Mouse (Mus musculus): ENCODE data around the gene P4hb. TPM values are rescaled to one million over a fixed set of nuclear protein-coding genes. Genes with fewer than 3 reads are reported as not detected.
"Not testable (repeated sequence)": the region's sequence is repeated elsewhere in the genome, so short reads cannot be mapped to it uniquely, and the experiment has no call there.

The P4hb gene
- polyA plus RNA-seq, 1 experiment from 2014 or later: 289 TPM

DNA sequence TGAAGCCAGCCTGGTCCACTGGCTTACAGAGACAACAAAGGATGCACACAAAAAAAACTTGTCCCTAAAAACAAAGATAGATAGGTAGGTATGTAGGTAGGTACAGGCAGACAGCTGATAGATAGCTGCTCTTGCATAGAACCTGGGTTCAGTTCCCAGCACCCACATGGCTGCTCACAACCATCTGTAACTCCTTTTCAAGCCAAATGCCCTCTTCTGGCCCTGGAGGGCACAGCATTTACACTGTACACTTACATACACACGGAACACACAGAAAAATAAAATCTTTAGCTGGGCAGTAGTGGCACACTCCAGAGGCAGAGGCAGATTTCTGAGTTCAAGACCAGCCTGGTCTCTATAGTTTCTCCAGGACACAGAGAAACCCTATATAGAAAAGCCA, 10.9 kb upstream of the P4hb start:
- no peak for ATAC-seq (ENCODE audit: low FRiP score)
- H3K36me3 ChIP-seq: peaks cover 53% of the 10 kb centered on the region
- no peak overlapping the region for H3K9ac ChIP-seq
- H3K4me1 ChIP-seq (replicated peaks): peaks cover 27% of the 10 kb centered on the region
- 88% methylated on average over 1 of the region's 1 CpGs for WGBS
- no peaks in the 10 kb centered on the region for H3K27me3 ChIP-seq
- H3K4me3 ChIP-seq: no peak overlapping the region
- H3K4me2 ChIP-seq: no peak overlapping the region
- no peak overlapping the region for H3K27ac ChIP-seq
- H3K9me3 ChIP-seq: peaks cover 4% of the 10 kb centered on the region; the same call in 1 of the 2 replicates

DNA sequence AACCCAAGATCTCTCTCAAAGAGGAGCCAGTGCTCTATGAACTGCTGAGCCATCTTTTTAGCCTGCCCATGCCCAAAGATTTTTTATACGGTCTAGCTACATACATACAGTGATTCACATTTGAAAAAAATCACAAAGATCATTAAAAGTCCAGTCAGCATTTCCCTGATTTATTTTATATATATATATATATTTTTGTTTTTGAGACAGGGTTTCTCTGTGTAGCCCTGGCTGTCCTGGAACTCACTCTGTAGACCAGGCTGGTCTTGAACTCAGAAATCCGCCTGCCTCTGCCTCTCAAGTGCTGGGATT, 9.9 kb upstream of the P4hb start:
- peaks cover 31% of the 10 kb centered on the region for H3K4me1 ChIP-seq (replicated peaks)
- not testable (repeated sequence) for H3K4me3 ChIP-seq; H3K27me3 ChIP-seq; H3K9ac ChIP-seq; ATAC-seq (ENCODE audit: low FRiP score); H3K4me2 ChIP-seq; H3K9me3 ChIP-seq
- peaks cover 55% of the 10 kb centered on the region for H3K36me3 ChIP-seq
- H3K27ac ChIP-seq: peak overlapping the region; percentile 98; the same call in 1 of the 2 replicates
- 86% methylated on average over 2 of the region's 2 CpGs for WGBS

DNA sequence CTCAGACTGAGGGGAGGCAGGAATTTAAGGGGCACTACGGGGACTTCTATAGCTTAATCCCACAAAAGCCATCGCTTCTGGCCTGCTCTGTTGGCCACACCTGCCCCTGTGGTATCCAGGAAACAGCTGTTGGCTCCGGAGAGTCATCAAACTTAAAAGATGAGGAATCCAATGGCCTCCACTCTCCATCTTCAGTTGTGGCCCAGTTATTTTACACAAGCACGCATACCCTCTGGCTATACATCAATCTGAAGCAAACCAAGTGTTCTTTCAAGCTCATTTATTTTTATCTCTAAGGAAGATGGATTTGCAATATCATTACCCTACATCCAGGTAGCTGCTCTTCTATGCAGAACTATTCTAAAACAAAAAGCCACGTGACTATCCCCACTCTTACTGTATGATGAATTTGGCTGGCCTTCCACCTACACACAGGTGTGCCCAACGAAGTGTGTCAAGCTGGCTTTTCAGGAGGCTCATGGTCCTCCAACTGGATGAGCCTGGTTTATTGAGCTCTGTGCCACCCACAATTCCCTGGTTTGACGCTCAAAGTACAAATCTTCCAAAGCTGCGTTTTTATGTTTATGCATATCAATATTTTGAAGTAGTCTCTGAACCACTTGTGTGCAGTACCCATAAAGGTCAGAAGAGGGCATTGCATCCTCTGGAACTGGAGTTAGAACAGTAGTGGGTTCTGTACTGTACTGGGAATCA, 9.4 kb upstream of the P4hb start:
- H3K9me3 ChIP-seq: peaks cover 4% of the 10 kb centered on the region; the same call in 1 of the 2 replicates
- H3K27ac ChIP-seq: peak overlapping the region; percentile 98
- peak overlapping the region; percentile 92 for H3K4me3 ChIP-seq
- H3K36me3 ChIP-seq: peaks cover 55% of the 10 kb centered on the region
- WGBS: 73% methylated on average over 8 of the region's 8 CpGs
- ATAC-seq (ENCODE audit: low FRiP score): no peak
- peaks cover 31% of the 10 kb centered on the region for H3K4me1 ChIP-seq (replicated peaks)
- H3K27me3 ChIP-seq: no peaks in the 10 kb centered on the region
- peak overlapping the region; percentile 97 for H3K9ac ChIP-seq
- H3K4me2 ChIP-seq: peak overlapping the region; percentile 95

DNA sequence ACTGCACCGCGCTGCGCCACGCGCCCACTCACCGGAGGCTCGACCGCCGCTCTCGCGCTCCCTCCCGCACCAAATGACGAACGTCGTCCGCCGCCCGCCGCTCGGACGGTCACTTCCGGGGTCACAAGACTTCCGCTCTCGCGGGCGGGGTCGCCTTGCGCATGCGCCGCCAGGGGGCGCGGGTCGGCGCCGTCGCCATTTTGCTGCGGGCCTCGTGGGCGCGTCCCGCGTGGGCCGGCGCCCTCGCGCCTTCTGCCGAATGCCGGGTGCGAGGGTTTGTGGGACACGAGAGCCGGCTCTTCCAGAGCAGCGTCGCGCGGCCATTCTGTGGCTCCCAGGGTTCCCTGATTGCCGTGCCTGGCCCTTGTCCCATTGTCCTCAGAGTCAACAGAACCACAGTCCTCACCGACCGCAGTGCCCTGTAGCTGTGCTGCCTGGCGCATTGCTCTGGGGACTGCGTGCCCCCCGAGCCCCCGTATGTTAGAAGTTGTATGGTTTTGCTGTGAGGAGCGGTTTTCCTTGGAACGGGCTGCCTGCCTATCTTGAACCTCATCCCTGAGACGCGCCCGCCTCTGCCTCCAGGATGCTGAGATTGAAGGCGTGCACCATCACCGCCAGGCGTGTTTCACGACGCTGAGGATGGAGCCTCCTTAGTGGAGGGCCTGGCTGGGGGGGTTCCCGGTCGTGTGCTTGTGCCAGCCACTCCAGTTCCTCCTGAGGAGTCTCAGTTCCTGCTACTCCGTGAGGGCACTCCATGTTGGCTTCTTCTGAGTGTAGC, 8.6 kb upstream of the P4hb start, which contains the start of gene Arhgdia:
TSS of gene Arhgdia (minus strand) at position 135 of the 778 bp plus-strand sequence.
- peak within 1 kb of the TSS; percentile 97 for H3K9ac ChIP-seq
- H3K9me3 ChIP-seq: peaks cover 4% of the 10 kb centered on the region; the same call in 1 of the 2 replicates
- peaks cover 31% of the 10 kb centered on the region for H3K4me1 ChIP-seq (replicated peaks)
- peak within 1 kb of the TSS; percentile 95 for H3K4me2 ChIP-seq
- peak; percentile 72 for ATAC-seq (ENCODE audit: low FRiP score)
- peaks cover 53% of the 10 kb centered on the region for H3K36me3 ChIP-seq
- no peaks in the 10 kb centered on the region for H3K27me3 ChIP-seq
- peak within 1 kb of the TSS; percentile 92 for H3K4me3 ChIP-seq
- peak within 1 kb of the TSS; percentile 98 for H3K27ac ChIP-seq
- 5% methylated on average over 74 of the region's 75 CpGs for WGBS

DNA sequence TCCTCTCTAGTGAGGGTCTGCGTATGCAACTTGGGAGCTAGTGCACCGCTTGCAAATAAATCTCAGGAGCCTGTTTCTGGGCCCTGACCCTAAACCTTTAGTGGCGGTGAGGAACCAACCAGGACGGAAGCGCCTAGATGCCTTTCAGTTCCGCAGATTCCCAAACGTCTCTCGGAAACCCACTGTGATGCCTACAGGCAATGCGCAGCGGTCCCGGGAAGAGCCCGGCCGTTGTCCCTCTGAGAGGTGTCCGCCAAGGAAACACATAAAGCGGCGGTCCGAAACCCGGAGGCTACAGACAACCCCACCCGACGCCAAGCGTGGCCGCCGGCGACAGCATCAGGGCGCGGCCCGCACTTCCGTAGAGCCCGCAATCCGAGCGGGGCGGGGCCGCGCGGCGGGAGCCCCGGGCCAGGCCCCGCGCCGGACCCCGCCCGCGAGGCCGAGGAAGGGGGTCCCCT, 7.8 kb upstream of the P4hb start:
- peaks cover 31% of the 10 kb centered on the region for H3K4me1 ChIP-seq (replicated peaks)
- peaks cover 45% of the 10 kb centered on the region for H3K36me3 ChIP-seq
- H3K27ac ChIP-seq: peak overlapping the region; percentile 98
- H3K4me2 ChIP-seq: peak overlapping the region; percentile 95
- H3K4me3 ChIP-seq: peak overlapping the region; percentile 92
- H3K9me3 ChIP-seq: peaks cover 4% of the 10 kb centered on the region; the same call in 1 of the 2 replicates
- ATAC-seq (ENCODE audit: low FRiP score): peak; percentile 21; the same call in 1 of the 2 replicates
- peak overlapping the region; percentile 97 for H3K9ac ChIP-seq
- H3K27me3 ChIP-seq: no peaks in the 10 kb centered on the region
- 0% methylated on average over 35 of the region's 44 CpGs for WGBS

DNA sequence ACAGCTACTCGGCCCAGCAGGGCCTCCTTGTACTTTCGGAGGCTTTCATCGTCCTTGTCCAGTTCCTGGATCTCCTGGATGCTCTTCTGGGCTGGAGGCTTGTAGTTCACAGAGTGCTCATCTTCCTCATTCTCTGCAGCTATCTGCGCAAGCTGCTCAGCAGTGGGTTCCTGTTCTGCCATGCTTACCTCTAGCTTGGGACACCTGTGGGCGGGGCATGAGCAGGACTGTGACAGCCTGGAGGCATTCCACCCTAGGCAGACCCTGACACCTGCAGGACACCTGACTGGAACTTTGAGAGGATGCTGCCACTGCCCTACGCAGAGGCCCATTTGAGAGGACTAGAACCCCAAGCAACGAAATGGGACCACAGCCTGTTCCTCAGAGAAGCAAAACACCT, 7.1 kb upstream of the P4hb start:
- Histone ChIP-seq H3K9me3 (peaks cover 4% of the 10 kb centered on the region; the same call in 1 of the 2 replicates), H3K27me3 (no peaks in the 10 kb centered on the region), H3K27ac (peak overlapping the region; percentile 98), H3K4me1 (replicated peaks) (peaks cover 31% of the 10 kb centered on the region), H3K9ac (peak overlapping the region; percentile 97), H3K4me2 (peak overlapping the region; percentile 95), H3K4me3 (peak overlapping the region; percentile 92), H3K36me3 (peaks cover 38% of the 10 kb centered on the region)
- 60% methylated on average over 7 of the region's 7 CpGs for WGBS
- no peak for ATAC-seq (ENCODE audit: low FRiP score)

DNA sequence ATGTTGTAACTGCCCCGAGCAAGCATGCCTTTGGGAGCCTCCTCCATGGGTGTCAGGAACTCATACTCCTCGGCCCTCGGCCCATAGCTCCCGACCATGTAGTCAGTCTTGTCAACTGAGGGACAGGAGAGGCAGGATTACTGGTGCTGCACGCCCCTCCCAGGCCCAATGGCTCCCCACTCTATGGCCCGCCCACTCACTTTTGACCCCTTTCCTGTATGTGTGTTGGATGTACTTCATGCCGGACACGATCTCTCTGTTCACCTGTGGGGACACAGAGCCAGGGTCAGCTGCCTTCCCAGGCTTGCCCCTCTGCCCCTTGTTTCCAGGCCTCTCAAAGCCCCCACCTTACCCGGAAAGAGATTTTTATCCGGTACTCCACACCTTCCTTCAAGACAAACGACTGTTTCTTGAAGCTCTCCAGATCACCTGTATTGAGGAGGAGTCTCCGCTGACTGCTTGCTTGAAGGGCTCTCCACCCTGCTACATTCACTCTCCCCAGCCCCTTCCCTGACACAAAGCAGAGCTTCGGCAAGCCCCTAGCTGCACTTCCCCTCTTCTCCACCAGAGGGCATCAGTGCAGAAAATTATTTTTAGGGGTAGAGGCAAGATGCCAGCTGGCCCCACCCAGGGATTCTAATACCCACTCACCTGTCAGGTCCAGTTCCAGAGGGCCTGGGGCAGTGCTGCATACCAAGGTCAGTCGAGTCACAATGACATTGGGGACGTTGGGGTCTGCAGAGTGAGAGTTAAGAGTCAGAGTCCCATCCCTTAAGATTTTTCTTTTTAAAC, 6.5 kb upstream of the P4hb start:
- WGBS: 64% methylated on average over 15 of the region's 15 CpGs
- H3K27me3 ChIP-seq: no peaks in the 10 kb centered on the region
- H3K9me3 ChIP-seq: peaks cover 4% of the 10 kb centered on the region; the same call in 1 of the 2 replicates
- peak overlapping the region; percentile 98 for H3K27ac ChIP-seq
- ATAC-seq (ENCODE audit: low FRiP score): no peak
- peak overlapping the region; percentile 97 for H3K9ac ChIP-seq
- peak overlapping the region; percentile 95 for H3K4me2 ChIP-seq
- H3K4me1 ChIP-seq (replicated peaks): peaks cover 34% of the 10 kb centered on the region
- H3K4me3 ChIP-seq: peak overlapping the region; percentile 92
- H3K36me3 ChIP-seq: peaks cover 34% of the 10 kb centered on the region

DNA sequence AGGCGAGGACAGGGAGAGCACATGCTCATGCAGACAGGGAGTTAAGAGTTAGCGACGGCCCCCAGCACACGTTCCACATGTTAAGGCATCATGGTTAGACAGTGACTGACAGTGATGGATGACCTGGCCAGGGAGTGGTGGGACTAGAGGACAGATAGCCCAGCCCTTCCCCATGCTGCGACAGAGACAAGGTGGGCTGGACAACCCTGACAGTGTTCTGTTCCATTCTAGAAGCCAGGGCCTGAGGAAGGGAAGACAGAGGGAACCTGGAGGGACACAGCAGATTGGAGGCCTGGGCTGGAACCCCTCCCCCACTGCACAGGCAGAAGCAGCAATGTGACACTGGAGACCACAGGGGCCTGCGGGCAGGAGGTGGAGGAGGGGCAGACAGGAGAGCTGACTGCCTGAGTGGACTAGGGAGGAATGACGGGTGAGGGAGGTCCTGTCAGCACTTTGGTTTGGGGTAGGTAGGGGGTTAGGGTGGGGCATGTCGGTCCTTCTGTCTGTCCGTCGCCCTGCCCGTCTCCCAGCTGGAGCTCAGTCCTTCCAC, 5.7 kb upstream of the P4hb start:
- Histone ChIP-seq H3K4me3 (no peak overlapping the region), H3K4me2 (0 out of 2 replicates have a peak overlapping the region, but pooled peaks have one; percentile 95)

DNA sequence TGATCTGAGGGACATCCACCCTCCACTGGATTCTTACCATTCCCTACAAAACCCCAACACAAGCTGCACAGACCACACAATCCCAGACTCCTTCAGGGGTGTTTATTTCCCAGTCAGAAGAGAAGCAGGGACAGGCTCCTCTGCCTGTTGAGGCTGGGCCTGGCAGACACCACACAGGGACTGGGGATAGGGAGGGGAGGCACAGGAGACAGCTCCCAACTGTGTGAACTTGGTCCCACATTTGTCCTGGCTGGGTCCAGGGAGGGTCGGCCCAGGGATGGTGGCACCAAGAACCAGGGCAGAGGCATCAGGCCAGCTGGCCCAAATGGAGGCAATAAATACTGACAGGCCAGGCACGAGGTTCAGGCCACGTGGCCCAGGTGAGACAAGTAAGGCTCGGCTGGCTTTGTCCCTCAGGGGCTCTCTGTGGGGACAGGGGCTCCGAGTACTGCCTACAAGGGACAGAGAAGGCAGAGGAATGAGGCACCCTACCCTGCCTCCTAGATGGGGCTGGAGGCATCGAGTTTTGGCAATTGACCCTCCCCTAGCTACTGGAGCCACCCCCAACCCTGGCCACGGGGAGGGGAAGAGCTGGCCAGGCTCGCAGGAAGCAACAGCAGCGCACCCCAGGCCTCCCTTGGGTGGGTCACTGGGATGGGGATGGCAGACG, 5.1 kb upstream of the P4hb start:
- 89% methylated on average over 10 of the region's 10 CpGs for WGBS
- Histone ChIP-seq H3K36me3 (peaks cover 31% of the 10 kb centered on the region), H3K27ac (0 out of 2 replicates have a peak overlapping the region, but pooled peaks have one; percentile 35), H3K4me1 (replicated peaks) (peaks cover 44% of the 10 kb centered on the region), H3K9ac (0 out of 2 replicates have a peak overlapping the region, but pooled peaks have one; percentile 97), H3K4me3 (no peak overlapping the region), H3K27me3 (no peaks in the 10 kb centered on the region), H3K9me3 (no peaks in the 10 kb centered on the region), H3K4me2 (no peak overlapping the region)
- no peak for ATAC-seq (ENCODE audit: low FRiP score)

More for the DNA sequence above, 5.7 kb upstream of the P4hb start:
- Histone ChIP-seq H3K27ac (no peak overlapping the region), H3K36me3 (peaks cover 31% of the 10 kb centered on the region), H3K4me1 (replicated peaks) (peaks cover 42% of the 10 kb centered on the region), H3K9ac (peak overlapping the region; percentile 97), H3K27me3 (no peaks in the 10 kb centered on the region), H3K9me3 (0 out of 2 replicates have a peak, but pooled peaks cover under 1% of the 10 kb centered on the region)
- no peak for ATAC-seq (ENCODE audit: low FRiP score)
- WGBS: 84% methylated on average over 11 of the region's 11 CpGs

DNA sequence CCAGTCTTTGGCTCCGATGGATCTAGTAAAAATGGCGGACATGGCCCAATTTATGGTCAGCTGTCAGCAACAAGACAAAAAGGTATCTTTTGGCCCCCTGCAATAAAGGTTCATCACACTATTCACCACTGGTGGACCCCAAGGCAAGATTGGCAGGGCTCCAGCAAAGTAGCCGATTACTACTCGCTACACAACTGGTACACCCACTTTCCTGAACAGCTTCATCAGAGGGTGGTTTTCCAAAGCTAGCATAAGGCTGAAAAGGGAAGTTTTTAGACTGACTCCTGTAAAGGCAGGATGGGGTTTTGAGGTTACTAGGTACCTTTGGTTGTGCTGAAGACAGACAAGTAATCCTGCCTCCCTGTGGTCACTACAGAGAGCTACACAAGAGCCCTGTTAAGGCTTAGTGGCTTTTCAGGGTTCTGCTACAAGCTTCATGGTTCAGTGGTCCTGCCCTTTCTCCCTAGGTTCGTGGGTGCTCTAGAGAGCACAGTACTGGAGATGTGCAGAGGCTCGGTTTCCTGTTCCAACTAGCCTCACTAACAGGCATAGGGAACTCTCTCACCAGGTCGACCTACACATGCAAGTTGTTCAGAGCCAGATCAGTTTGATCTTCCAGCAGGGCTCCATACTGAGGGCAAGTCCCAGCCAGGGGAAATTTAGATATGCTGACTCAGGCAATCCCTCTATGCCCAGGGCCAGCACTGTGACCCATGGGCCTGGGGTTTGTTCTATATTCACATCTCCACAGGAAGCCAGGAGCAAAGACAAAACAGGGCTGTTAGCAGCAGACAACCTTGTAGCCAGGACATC, 4.4 kb upstream of the P4hb start:
- peaks cover 31% of the 10 kb centered on the region for H3K36me3 ChIP-seq
- peaks cover 41% of the 10 kb centered on the region for H3K4me1 ChIP-seq (replicated peaks)
- no peaks in the 10 kb centered on the region for H3K27me3 ChIP-seq
- H3K4me3 ChIP-seq: no peak overlapping the region
- H3K9ac ChIP-seq: no peak overlapping the region
- H3K9me3 ChIP-seq: no peaks in the 10 kb centered on the region
- 84% methylated on average over 7 of the region's 7 CpGs for WGBS
- H3K4me2 ChIP-seq: no peak overlapping the region
- ATAC-seq (ENCODE audit: low FRiP score): no peak
- 0 out of 2 replicates have a peak overlapping the region, but pooled peaks have one; percentile 35 for H3K27ac ChIP-seq
